Mouse (Mus musculus): ENCODE results near the gene Gm26602.

- TF ChIP-seq CTCF (IDR thresholded peaks at IDR 0.05; ENCODE audit: low read depth), result no peak
- no peak for TF ChIP-seq EP300 (optimal IDR thresholded peaks at IDR 0.05)
These were observed 7.0 kb downstream of the Gm26602 start for GRCm38 (mm10) chr10:79917532-79918100.
